Mouse (Mus musculus) ovary, adult 18-20 months (tissue): ENCODE measurements around the gene Nfil3.

Source experiments
- DNase-seq: peaks from one replicate; pipeline ENCODE4 v3.0.0; 2022; ENCODE audit warnings: low spot score, mixed read lengths

Nfil3 gene

DNA sequence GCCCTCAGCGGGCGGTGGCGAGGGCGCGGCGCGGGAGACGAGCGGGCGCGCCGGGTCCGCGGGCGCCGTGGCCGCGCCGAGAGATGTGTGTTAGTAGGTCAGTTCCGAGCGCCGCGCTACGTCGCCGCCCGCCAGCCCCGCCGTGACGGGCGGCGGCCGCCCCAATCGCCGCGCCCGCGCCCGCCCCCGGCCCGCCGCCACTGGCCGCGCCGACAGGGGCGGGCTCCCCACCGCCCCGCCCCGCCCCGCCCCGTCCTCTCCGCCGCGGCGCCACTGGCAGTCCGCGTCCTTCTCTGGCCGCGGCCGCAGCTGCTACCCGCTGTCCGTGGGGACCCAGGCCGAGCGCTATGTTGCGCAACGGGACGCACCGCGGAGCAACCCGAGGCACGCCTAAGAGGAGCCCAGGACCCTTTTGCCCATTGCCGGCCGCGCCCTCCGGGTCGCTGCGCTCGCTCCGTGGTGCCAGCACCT, at the start of gene Nfil3:
Gene Nfil3 (minus strand): TSS at position 123 of the 471 bp plus-strand sequence.
- peak; percentile 70 for DNase-seq

- DNase-seq = no peak
These were observed 43.4 kb upstream of the Nfil3 start for GRCm38 (mm10) chr13:53024285-53024684.

- no peak for DNase-seq
These were observed 39.4 kb upstream of the Nfil3 start for GRCm38 (mm10) chr13:53020282-53020681.

DNA sequence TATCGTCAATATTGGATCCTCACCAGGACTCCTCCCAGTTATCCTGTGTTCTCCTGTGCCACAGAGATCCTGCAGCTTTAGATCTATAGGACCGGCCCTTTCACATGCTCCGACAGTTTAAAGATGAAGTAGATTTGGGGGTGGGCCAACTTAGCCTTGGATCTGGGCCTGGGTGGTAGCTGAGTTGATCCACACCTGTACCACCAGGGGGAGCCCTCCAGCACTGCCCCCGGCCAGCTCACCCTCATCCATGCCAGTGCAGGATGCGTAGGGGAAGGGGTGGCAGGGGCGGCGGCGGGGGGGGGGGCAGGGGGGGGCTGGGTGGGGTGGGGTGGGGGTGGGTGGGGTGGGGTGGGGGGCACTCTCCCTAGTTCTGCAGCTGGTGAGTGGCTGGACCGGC, 38.7 kb upstream of the Nfil3 start:
- no peak for DNase-seq

DNA sequence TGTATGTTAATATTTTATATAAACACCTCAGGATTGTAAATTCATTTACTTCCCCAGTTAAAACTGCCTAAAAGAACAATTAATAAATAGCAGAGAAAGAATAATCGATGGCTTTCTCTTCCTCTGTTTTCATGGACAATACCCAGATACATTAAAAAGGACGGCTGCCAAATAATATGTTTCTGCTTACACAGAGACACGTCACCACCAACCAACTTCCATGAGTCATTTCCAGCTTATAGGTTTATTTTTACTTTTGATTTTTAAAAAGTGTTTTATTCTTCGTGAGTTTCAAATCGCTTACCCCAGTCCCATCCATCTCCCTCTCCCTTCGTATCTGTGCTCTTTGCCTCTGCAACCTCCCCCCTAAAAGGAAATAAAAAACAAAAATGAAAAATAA, 38.1 kb upstream of the Nfil3 start:
- no peak for DNase-seq

DNA sequence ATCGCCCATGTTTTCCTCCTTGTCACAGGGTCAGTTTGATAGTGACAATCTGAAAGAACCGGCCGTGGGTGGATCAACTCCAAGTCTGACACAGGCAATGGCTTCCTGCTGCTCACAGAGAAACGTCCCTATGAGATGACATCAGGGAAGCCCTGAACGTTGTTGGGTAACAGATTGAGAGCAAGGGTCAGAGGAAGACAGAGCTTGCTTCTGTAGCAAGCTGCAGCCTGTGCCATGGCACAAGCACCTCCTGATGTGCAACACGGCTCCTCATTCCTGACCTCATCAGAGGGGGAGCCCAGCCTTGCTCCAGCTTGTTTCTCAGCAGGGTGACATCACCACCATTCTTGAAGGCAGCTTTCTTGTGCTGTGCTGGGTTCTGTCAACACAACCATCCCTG, 37.1 kb upstream of the Nfil3 start:
- DNase-seq = no peak

- DNase-seq = no peak
These were observed 36.2 kb upstream of the Nfil3 start for GRCm38 (mm10) chr13:53017117-53017516.

- no peak for DNase-seq
These were observed 30.6 kb upstream of the Nfil3 start for GRCm38 (mm10) chr13:53011426-53011825.

GRCm38 (mm10) chr13:53008489-53009184, 27.8 kb upstream of the Nfil3 start:
- peak; percentile 60 for DNase-seq

GRCm38 (mm10) chr13:53007781-53008180, 26.9 kb upstream of the Nfil3 start:
- DNase-seq = no peak

GRCm38 (mm10) chr13:53003286-53003685, 22.4 kb upstream of the Nfil3 start:
- DNase-seq = no peak

DNA sequence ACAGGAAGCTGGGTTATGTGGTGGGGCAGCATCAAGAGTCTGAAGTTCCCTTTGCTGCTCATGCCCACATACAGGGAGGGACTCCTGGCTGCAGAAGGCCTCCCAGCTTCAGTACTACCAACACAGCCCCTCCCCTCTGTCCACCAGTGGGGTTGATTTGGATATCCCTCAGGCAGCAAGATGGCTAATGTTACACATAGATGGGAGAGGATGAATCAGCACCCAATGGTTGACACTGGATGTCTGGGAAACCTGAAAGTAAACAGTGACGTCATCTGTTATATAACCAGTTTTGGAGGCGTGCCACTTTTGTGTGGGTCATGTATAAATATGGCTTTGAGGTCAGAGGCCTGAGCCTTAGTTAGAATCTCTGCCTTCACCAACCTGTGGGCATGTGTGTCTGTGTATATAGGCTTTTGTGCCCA, 20.6 kb upstream of the Nfil3 start:
- no peak for DNase-seq

- DNase-seq = no peak
These were observed 19.6 kb upstream of the Nfil3 start for GRCm38 (mm10) chr13:53000481-53000880.

DNA sequence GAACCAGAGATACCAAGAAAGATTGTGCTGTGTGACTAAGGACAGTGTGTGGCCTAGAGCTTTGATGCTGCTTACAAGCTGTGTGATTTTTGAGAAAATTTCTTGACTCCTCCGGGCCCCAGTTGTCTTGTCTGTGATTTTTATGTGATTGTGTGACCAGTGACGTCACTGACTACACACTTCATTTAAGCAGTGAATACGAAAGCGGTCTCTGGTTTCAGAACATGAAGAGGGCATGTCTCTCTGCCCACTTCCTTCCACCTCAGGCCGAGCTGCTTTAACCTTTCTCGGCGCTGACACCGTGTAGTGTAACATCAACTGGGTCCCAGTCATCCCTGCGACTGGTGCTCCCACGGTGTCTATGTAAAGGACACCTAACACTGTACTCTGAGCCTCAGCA, 17.7 kb upstream of the Nfil3 start:
- no peak for DNase-seq

DNA sequence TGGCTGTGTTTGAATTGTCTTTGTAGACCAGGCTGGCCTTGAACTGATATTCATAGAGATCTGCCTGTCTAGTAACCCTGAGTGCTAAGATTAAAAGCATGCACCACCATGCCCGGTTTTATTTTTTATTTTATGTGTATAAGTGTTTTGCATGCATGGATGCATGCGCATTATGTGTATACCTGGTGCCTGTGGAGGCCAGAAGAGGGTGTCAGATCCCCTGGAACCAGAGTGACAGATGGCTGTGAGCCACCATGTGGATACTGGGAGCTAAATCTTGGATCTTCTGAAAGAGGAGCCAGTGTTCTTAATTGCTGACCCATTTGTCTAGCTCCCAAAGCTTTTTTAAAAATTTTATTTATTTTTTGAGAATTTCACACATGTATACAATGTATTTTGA, 16.9 kb upstream of the Nfil3 start:
- DNase-seq = no peak

- no peak for DNase-seq
These were observed 15.3 kb upstream of the Nfil3 start for GRCm38 (mm10) chr13:52996201-52996600.

GRCm38 (mm10) chr13:52994197-52994881, 13.5 kb upstream of the Nfil3 start:
- no peak for DNase-seq

GRCm38 (mm10) chr13:52990139-52990538, 9.3 kb upstream of the Nfil3 start:
- DNase-seq = no peak

DNA sequence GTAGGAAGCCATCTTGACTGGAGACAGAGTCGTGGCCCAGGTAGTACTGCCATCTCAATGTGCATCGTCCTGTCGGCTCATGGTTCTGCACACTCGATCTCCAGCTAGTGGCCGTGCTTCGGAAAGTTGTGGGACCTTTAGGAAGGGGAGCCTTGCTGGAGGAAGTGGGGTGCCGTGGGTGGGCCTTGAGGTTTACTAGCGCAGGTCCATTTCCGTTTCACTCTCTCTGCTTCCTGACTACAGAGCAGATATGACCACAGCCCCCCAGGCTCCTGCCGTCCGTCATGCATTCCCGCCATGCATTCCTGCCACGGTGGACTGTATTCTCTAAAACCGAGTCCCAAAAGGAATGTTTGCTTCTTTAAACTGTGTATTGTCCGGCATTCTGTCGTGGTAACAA, 8.1 kb upstream of the Nfil3 start:
- DNase-seq = no peak

GRCm38 (mm10) chr13:52987880-52988279, 7.0 kb upstream of the Nfil3 start:
- DNase-seq = no peak

DNA sequence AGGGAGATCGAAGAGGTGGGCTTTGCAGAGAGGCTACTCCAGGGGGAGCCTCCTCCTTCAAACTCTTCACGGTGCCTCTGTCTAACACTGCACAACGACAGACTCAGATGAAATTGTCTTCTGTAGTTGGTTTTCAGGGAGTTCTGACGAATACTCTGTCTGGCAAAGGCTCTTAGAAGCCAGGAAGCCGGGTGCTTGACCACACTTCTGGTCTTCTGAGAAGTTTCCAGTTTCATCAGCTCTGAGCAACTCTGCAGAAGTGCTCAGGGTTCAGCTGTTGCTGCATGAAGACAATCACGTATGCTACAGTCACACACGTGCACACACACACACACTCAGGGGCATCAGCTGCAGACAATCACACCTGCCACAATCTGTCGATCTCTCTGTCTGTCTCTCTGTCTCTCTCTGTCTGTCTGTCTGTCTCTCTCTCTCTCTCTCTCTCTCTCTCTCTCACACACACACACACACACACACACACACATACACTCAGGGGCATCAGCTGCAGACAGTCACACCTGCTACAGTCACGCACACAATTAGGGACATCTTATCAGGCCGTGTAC, 5.4 kb upstream of the Nfil3 start:
- DNase-seq = no peak

GRCm38 (mm10) chr13:52985508-52986214, 4.8 kb upstream of the Nfil3 start:
- DNase-seq = no peak

- DNase-seq = peak; percentile 65
These were observed 1.8 kb upstream of the Nfil3 start for GRCm38 (mm10) chr13:52982703-52983102.
